Mouse (Mus musculus) heart, embryonic 16.5 days (tissue): ENCODE data around the gene Hdx. TPM values are rescaled to one million over a fixed set of nuclear protein-coding genes. Genes with fewer than 3 reads are reported as not detected.

ENCODE experiments used
- ATAC-seq: fragments of 200-750 bp; cut with Nextera tagmentation; replicated peaks from 2 replicates; pipeline ENCODE4 v1.8.0; 2017; ENCODE audit warnings: moderate number of reproducible peaks; ENCODE audit not compliant: insufficient read depth, low FRiP score; ENCODE audit errors: extremely low read depth
- H3K27ac ChIP-seq: fragments of 300-500 bp; sonication (generic); 2 replicates; pipeline ENCODE4 v1.5.1; 2014; ENCODE audit warnings: mild to moderate bottlenecking, low read length, control low read depth, moderate library complexity
- H3K27me3 ChIP-seq: fragments of 300-500 bp; sonication (generic); 2 replicates; pipeline ENCODE4 v1.6.1; 2014; ENCODE audit warnings: low read length, mixed read lengths; ENCODE audit not compliant: control insufficient read depth, insufficient read depth
- H3K36me3 ChIP-seq: fragments of 300-500 bp; sonication (generic); 2 replicates; pipeline ENCODE4 v1.6.1; 2014; ENCODE audit not compliant: control insufficient read depth, insufficient read depth
- H3K4me1 ChIP-seq: fragments of 300-500 bp; sonication (generic); 2 replicates; pipeline ENCODE4 v1.6.1; 2014; ENCODE audit warnings: low read length, mixed read lengths; ENCODE audit not compliant: control insufficient read depth, insufficient read depth
- H3K4me2 ChIP-seq: fragments of 300-500 bp; sonication (generic); 2 replicates; pipeline ENCODE4 v1.6.1; 2014; ENCODE audit warnings: low read depth, mild to moderate bottlenecking, control low read depth, low read length
- H3K4me3 ChIP-seq: fragments of 300-500 bp; sonication (generic); 2 replicates; pipeline ENCODE4 v1.5.1; 2014; ENCODE audit warnings: mild to moderate bottlenecking, control low read depth, low read length
- H3K9ac ChIP-seq: fragments of 300-500 bp; sonication (generic); 2 replicates; pipeline ENCODE4 v1.6.1; 2014; ENCODE audit warnings: low read length, control low read depth
- H3K9me3 ChIP-seq: fragments of 300-500 bp; sonication (generic); replicated peaks from 2 replicates; pipeline ENCODE4 v1.6.1; 2016; ENCODE audit warnings: low read length; ENCODE audit not compliant: control insufficient read depth
- WGBS: fragments of 180-500 bp; shearing (Covaris S2); extraction: QIAGEN DNeasy Blood & Tissue Kit; methylation state at CpG from one replicate; pipeline ENCODE4 v1.1.7; 2014; 5-methylcytosine and 5-hydroxymethylcytosine counted together
- polyA plus RNA-seq: library from polyadenylated mRNA; unstranded; fragments of >200 nt; fragmentation: Nextera tagmentation; extraction: Ambion mirVana; gene quantifications from 2 replicates; pipeline ENCODE4 v1.2.1, GENCODE M21; 2015

Gene Hdx
- polyA plus RNA-seq, 1 experiment from 2014 or later, result 0.45 TPM

GRCm38 (mm10) chrX:111577044-111577443 is 119.8 kb downstream of the Hdx start:
- no peak overlapping the region for H3K27ac ChIP-seq
- H3K36me3 ChIP-seq, result no peaks in the 10 kb centered on the region
- H3K4me3 ChIP-seq, result no peak overlapping the region
- no peaks in the 10 kb centered on the region for H3K4me1 ChIP-seq
- H3K9me3 ChIP-seq, result no peaks in the 10 kb centered on the region
- no peaks in the 10 kb centered on the region for H3K27me3 ChIP-seq
- 72% methylated on average over 2 of the region's 2 CpGs for WGBS
- no peak for ATAC-seq
- H3K4me2 ChIP-seq, result no peak overlapping the region
- H3K9ac ChIP-seq, result no peak overlapping the region

GRCm38 (mm10) chrX:111537859-111538258 is 159.0 kb downstream of the Hdx start, which contains the start of gene Rps6ka6:
Gene Rps6ka6 (minus strand): TSS chrX:111537959.
- Histone ChIP-seq H3K36me3 (no peaks in the 10 kb centered on the region), H3K27me3 (no peaks in the 10 kb centered on the region), H3K9ac (no peak within 1 kb of the TSS), H3K27ac (no peak within 1 kb of the TSS), H3K4me2 (no peak within 1 kb of the TSS), H3K4me1 (no peaks in the 10 kb centered on the region), H3K4me3 (no peak within 1 kb of the TSS), H3K9me3 (no peaks in the 10 kb centered on the region)
- WGBS, result 56% methylated on average over 10 of the region's 10 CpGs
- ATAC-seq, result no peak

Other genes starting within 250 kb of the Hdx start
- gene Rps6ka6, start 159.1 kb downstream of the Hdx start, polyA plus RNA-seq, result 5.0 TPM in 2 replicates
- gene Gm45194, start 194.3 kb upstream of the Hdx start, polyA plus RNA-seq, result not detected in 2 replicates